Mouse (Mus musculus) lung, postnatal 0 days (tissue): ENCODE measurements at regions not wholly inside any gene's neighbourhood (a gene's known extent, or its start where the extent isn't known, plus 50 kb on each side); places are given as distances from the start of the nearest gene placed in this dataset.

ENCODE experiments used
- ATAC-seq: fragments of 200-750 bp; cut with Nextera tagmentation; 2 replicates; pipeline ENCODE4 v1.8.0; 2017; ENCODE audit warnings: moderate library complexity
- DNase-seq: peaks from one replicate; pipeline ENCODE4 v3.0.0-alpha.2; 2016; ENCODE audit warnings: low spot score
- H3K27ac ChIP-seq: fragments of 300-500 bp; sonication (generic); 2 replicates; pipeline ENCODE4 v1.5.1; 2014; ENCODE audit warnings: antibody characterized with exemption, mild to moderate bottlenecking, low read length, mixed read lengths
- H3K27me3 ChIP-seq: fragments of 300-500 bp; sonication (generic); replicated peaks from 2 replicates; pipeline ENCODE4 v1.6.1; 2014; ENCODE audit warnings: low read length, mixed read lengths; ENCODE audit not compliant: insufficient read depth
- H3K36me3 ChIP-seq: fragments of 300-500 bp; sonication (generic); 2 replicates; pipeline ENCODE4 v1.6.1; 2014; ENCODE audit warnings: low read length, mixed read lengths; ENCODE audit not compliant: insufficient read depth
- H3K4me1 ChIP-seq: fragments of 300-500 bp; sonication (generic); 2 replicates; pipeline ENCODE4 v1.6.1; 2014; ENCODE audit warnings: antibody characterized with exemption, low read depth, low read length, mixed read lengths; ENCODE audit not compliant: insufficient read depth
- H3K4me2 ChIP-seq: fragments of 300-500 bp; sonication (generic); replicated peaks from 2 replicates; pipeline ENCODE4 v1.6.1; 2014; ENCODE audit warnings: low read depth, mild to moderate bottlenecking, low read length, moderate library complexity, mixed read lengths
- H3K4me3 ChIP-seq: fragments of 300-500 bp; sonication (generic); 2 replicates; pipeline ENCODE4 v1.5.1; 2014; ENCODE audit warnings: low read depth, low read length
- H3K9ac ChIP-seq: fragments of 300-500 bp; sonication (generic); replicated peaks from 2 replicates; pipeline ENCODE4 v1.6.1; 2014; ENCODE audit warnings: low read depth, mild to moderate bottlenecking
- H3K9me3 ChIP-seq: fragments of 300-500 bp; sonication (generic); 2 replicates; pipeline ENCODE4 v1.6.1; 2016; ENCODE audit warnings: low read length, mixed read lengths
- CTCF ChIP-seq: IDR thresholded peaks from 2 replicates; pipeline ENCODE4 v1.5.1; 2016; ENCODE audit warnings: antibody characterized with exemption, mild to moderate bottlenecking
- EP300 ChIP-seq: IDR thresholded peaks from 2 replicates; pipeline ENCODE4 v1.6.1; 2016; ENCODE audit warnings: antibody characterized with exemption, mild to moderate bottlenecking, control low read depth
- WGBS: fragments of 180-500 bp; shearing (Covaris S2); extraction: QIAGEN DNeasy Blood & Tissue Kit; methylation state at CpG from one replicate; pipeline ENCODE4 v1.1.7; 2014; 5-methylcytosine and 5-hydroxymethylcytosine counted together

DNA sequence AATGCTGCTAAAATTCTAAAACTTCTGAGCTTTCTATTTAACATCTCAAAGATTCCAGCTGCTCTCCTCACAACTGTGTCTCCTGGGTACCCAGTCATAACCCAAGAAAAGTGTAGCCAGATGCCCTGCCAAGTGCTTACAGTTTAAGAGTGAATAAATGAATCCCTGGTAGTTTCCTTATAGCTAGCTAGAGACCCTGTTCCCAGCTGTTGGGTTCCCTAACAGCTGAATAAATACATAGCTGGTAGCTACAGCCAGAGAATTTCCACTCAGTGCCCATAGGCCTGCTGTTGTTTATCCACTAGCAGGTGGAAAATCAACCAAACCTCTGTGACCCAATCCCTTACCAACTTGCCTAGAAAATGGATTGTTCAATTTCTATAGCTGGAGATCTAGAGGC, 302.0 kb upstream of the Trib2 start:
- Histone ChIP-seq H3K4me3 (no peak overlapping the region), H3K9me3 (no peaks in the 10 kb centered on the region), H3K27ac (no peak overlapping the region), H3K9ac (no peak overlapping the region), H3K4me1 (no peaks in the 10 kb centered on the region), H3K36me3 (no peaks in the 10 kb centered on the region), H3K27me3 (no peaks in the 10 kb centered on the region), H3K4me2 (no peak overlapping the region)
- ATAC-seq (no peak), DNase-seq (no peak)
- no peak for TF ChIP-seq EP300
- no peak for TF ChIP-seq CTCF

DNA sequence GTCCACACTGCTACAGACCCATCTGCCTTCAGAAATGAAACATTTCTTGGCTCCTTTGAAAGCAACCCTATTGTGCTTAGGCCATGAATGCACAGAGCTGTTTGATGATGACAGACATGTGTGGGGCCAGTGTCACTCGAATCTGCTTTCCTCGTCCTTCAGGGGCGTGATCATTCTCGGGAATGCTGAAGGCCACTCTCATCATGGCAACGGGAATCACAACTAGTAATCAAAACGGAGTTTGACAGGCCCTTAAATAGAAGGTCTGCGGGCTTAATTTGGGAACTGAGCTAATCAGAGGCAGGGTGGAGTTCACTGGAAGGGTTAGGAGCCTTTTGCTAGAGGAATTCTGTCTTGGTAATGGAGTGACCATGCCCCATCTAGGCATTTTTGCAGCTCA, 290.2 kb upstream of the Trib2 start:
- ATAC-seq (no peak), DNase-seq (no peak)
- H3K27ac ChIP-seq: no peak overlapping the region
- no peak overlapping the region for H3K4me2 ChIP-seq
- no peaks in the 10 kb centered on the region for H3K27me3 ChIP-seq
- H3K4me1 ChIP-seq: no peaks in the 10 kb centered on the region
- H3K9ac ChIP-seq: no peak overlapping the region
- no peak for TF ChIP-seq EP300
- TF ChIP-seq CTCF: no peak
- no peak overlapping the region for H3K4me3 ChIP-seq
- H3K36me3 ChIP-seq: no peaks in the 10 kb centered on the region
- no peaks in the 10 kb centered on the region for H3K9me3 ChIP-seq
- WGBS: 67% methylated on average over 7 of the region's 7 CpGs

DNA sequence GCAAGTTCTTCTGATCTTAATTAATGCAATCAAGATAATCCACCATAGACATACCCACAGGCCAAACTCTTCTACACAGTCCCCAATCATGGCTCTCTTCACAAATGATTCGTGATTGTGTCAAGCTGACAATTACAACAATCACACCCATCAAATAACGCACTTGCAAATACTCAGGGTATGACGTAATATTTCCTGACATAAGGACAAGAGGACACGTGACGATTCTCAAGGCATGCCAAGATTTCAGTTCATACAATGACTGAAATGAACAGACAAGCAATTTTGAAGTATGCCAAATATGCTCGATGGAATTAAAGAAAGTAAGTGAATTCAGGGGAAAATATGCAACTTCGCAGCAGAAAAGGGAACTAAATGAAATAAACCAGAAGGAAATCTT, 282.1 kb upstream of the Trib2 start:
- Histone ChIP-seq H3K9ac (no peak overlapping the region), H3K27ac (no peak overlapping the region), H3K36me3 (no peaks in the 10 kb centered on the region), H3K27me3 (no peaks in the 10 kb centered on the region), H3K9me3 (no peaks in the 10 kb centered on the region), H3K4me1 (no peaks in the 10 kb centered on the region), H3K4me3 (no peak overlapping the region), H3K4me2 (no peak overlapping the region)
- DNase-seq (peak; percentile 18), ATAC-seq (no peak)
- 53% methylated on average over 7 of the region's 7 CpGs for WGBS
- no peak for TF ChIP-seq CTCF
- TF ChIP-seq EP300: no peak

DNA sequence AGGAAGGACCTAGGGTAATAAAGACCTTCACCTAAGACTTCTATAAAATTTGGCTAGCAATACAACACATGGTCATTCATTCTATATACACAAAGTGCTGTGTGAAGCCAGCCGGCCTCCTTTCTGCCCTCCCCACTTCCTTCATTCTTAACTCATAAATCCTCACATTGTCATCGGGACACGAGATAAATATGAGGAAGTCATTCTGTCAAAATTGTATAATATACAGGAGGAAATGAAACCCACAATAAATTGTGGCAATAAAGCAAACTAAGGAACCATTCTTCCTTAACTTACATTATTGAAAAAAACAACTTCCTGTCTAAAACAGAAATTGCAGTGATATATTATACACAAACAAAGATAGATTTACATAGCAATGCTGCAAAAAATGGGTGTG, 275.9 kb upstream of the Trib2 start:
- no peak overlapping the region for H3K4me2 ChIP-seq
- H3K9ac ChIP-seq: no peak overlapping the region
- H3K36me3 ChIP-seq: no peaks in the 10 kb centered on the region
- DNase-seq (no peak), ATAC-seq (no peak)
- no peak overlapping the region for H3K27ac ChIP-seq
- no peak for TF ChIP-seq CTCF
- no peak for TF ChIP-seq EP300
- 41% methylated on average over 3 of the region's 3 CpGs for WGBS
- no peaks in the 10 kb centered on the region for H3K27me3 ChIP-seq
- no peak overlapping the region for H3K4me3 ChIP-seq
- no peaks in the 10 kb centered on the region for H3K9me3 ChIP-seq
- no peaks in the 10 kb centered on the region for H3K4me1 ChIP-seq

DNA sequence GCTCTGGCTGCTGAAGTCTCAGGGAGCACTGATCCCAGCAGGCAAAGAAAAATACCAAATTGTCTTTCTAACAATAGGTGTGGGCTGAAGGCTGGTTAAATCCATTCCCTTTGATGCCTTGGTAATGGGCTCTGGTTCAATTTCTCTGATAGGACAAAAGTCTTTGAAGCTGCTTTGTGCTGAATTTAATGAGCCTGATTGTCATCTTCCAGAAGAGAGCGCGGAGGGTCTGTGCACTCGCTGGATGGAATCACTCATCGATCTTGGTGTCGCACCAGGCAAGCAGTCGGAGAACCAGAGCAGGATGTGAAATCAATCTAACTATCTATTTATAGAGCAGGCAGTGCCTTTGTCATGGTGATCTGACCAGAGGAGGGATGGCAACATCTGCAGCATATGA, 274.6 kb upstream of the Trib2 start:
- no peaks in the 10 kb centered on the region for H3K36me3 ChIP-seq
- H3K9me3 ChIP-seq: no peaks in the 10 kb centered on the region
- TF ChIP-seq EP300 (no peak), CTCF (no peak)
- ATAC-seq (no peak), DNase-seq (no peak)
- H3K4me1 ChIP-seq: no peaks in the 10 kb centered on the region
- H3K4me2 ChIP-seq: no peak overlapping the region
- 30% methylated on average over 6 of the region's 6 CpGs for WGBS
- no peak overlapping the region for H3K27ac ChIP-seq
- no peaks in the 10 kb centered on the region for H3K27me3 ChIP-seq
- H3K4me3 ChIP-seq: no peak overlapping the region
- no peak overlapping the region for H3K9ac ChIP-seq

DNA sequence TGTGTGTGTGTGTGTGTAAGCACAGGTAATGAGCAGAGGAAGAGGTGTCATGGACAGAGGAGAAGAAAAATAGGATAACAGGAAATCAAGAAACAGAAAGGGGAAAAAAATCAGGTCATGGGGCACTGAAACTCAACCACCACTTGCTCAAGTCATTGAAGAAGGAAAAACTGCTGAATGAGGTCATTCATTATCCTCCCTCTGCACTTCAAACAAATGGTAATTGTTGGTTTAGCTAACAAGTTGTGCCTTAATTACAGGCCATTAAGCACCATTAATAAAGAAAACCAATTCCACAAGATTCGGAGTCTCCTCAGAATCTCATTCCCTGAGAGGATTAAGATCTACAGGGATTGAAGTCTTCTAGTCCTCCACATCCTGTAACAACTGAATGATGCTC, 266.5 kb upstream of the Trib2 start:
- H3K4me1 ChIP-seq: no peaks in the 10 kb centered on the region
- WGBS: 82% methylated on average over 1 of the region's 1 CpGs
- no peak for TF ChIP-seq EP300
- TF ChIP-seq CTCF: no peak
- no peaks in the 10 kb centered on the region for H3K36me3 ChIP-seq
- H3K4me3 ChIP-seq: no peak overlapping the region
- no peaks in the 10 kb centered on the region; the same call in 1 of the 2 replicates for H3K27me3 ChIP-seq
- DNase-seq: no peak
- no peak for ATAC-seq
- H3K4me2 ChIP-seq: no peak overlapping the region
- no peaks in the 10 kb centered on the region for H3K9me3 ChIP-seq
- no peak overlapping the region for H3K9ac ChIP-seq
- H3K27ac ChIP-seq: no peak overlapping the region

DNA sequence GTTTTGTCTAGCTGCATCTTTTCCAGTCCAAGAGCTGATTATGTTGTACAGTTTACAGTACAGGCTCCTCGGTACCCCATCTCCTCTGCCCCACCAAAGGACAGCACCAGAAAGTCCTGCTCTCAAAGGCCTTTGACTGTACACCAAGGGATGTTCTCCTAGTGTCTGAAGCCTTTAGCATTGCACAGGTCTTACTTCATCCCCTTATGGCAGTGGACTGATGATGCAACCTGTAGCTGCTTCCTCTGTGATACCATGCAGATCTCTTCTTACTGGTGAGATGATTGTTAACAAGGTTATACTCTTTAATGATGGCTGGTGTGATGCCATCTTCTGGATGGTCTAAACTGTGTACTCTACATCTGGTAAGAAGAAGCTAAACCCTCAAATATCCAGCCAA, 260.5 kb upstream of the Trib2 start:
- ATAC-seq (no peak), DNase-seq (no peak)
- Histone ChIP-seq H3K27ac (no peak overlapping the region), H3K4me1 (no peaks in the 10 kb centered on the region), H3K36me3 (no peaks in the 10 kb centered on the region), H3K4me3 (no peak overlapping the region), H3K4me2 (no peak overlapping the region), H3K9ac (no peak overlapping the region), H3K9me3 (no peaks in the 10 kb centered on the region), H3K27me3 (no peaks in the 10 kb centered on the region)
- WGBS: 74% methylated on average over 1 of the region's 1 CpGs
- TF ChIP-seq CTCF: no peak
- no peak for TF ChIP-seq EP300
